Mouse (Mus musculus): ENCODE measurements around the gene Sf3b6. TPM values are rescaled to one million over a fixed set of nuclear protein-coding genes. Genes with fewer than 3 reads are reported as not detected.

Gene Sf3b6
- polyA plus RNA-seq, 1 experiment from 2014 or later: 282 TPM

- peak overlapping the region; percentile 7; the same call in 1 of the 2 replicates for H3K27ac ChIP-seq (ENCODE audit: low read depth)
- peak; percentile 76 for DNase-seq (ENCODE audit: low spot score)
- no peak for ATAC-seq (replicated peaks; ENCODE audit: low FRiP score, low TSS enrichment, low read depth)
These were observed 26.4 kb downstream of the Sf3b6 start for GRCm38 (mm10) chr12:4843741-4844140.

DNA sequence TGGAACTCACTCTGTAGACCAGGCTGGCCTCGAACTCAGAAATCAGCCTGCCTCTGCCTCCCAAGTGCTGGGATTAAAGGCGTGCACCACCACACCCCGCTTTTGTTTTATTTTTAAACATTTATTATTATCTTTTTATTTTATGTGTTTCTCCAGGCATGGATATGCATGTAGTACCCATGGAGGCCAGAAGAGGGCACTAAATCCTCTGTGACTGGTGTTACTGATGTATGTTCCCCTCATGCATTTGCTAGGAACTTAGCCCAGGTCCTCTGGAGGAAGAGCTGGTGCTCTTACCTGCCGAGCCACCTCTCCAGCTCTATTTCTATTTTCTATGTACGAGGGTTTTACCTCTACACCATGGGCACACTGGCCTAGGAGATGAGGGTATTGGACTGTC lies 38.8 kb downstream of the Sf3b6 start:
- no peak overlapping the region for H3K4me2 ChIP-seq (ENCODE audit: low read length)
- no peak for DNase-seq (ENCODE audit: low spot score)
- no peaks in the 10 kb centered on the region for H3K9me3 ChIP-seq (ENCODE audit: control insufficient read depth, low read length)
- H3K4me3 ChIP-seq (ENCODE audit: low read depth, low read length): no peak overlapping the region
- no peak for ATAC-seq (replicated peaks; ENCODE audit: low FRiP score, low TSS enrichment, low read depth)
- no peak overlapping the region for H3K27ac ChIP-seq (ENCODE audit: low read depth)
- no peak overlapping the region for H3K9ac ChIP-seq (ENCODE audit: low read length)
- peaks cover 21% of the 10 kb centered on the region for H3K36me3 ChIP-seq (ENCODE audit: control insufficient read depth, insufficient read depth, low read length)
- no peaks in the 10 kb centered on the region for H3K27me3 ChIP-seq (replicated peaks; ENCODE audit: control insufficient read depth, insufficient read depth, low read length)
- WGBS: 98% methylated on average over 5 of the region's 5 CpGs
- no peaks in the 10 kb centered on the region for H3K4me1 ChIP-seq (replicated peaks; ENCODE audit: control insufficient read depth, insufficient read depth, low read length)

More at GRCm38 (mm10) chr12:4843741-4844140, 26.4 kb downstream of the Sf3b6 start:
- Histone ChIP-seq H3K9ac (ENCODE audit: low read length) (peak overlapping the region; percentile 42), H3K9me3 (ENCODE audit: control insufficient read depth, low read length) (no peaks in the 10 kb centered on the region), H3K36me3 (ENCODE audit: control insufficient read depth, insufficient read depth, low read length) (no peaks in the 10 kb centered on the region), H3K27me3 (replicated peaks; ENCODE audit: control insufficient read depth, insufficient read depth, low read length) (0 out of 2 replicates have a peak, but pooled peaks cover 3% of the 10 kb centered on the region), H3K4me2 (ENCODE audit: low read length) (peak overlapping the region; percentile 72), H3K4me3 (ENCODE audit: low read depth, low read length) (peak overlapping the region; percentile 57), H3K4me1 (replicated peaks; ENCODE audit: control insufficient read depth, insufficient read depth, low read length) (peaks cover 9% of the 10 kb centered on the region)
- 0% methylated on average over 12 of the region's 12 CpGs for WGBS

DNA sequence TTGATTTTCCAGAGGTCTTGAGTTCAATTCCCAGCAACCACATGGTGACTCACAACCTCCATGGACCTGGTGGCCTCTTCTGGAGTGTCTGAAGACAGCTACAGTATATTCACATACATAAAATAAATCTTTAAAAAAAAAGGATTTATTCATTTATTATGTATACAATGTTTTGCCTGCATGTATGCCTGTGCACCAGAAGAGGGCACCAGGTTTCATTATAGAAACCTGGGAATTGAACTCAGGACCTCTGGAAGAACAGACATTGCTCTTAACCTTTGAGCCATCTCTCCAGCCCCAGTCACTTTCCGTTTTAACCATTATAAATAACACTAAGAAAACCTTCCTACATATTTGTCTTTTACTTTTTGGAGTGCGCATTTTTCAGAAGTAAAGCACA lies 39.5 kb downstream of the Sf3b6 start:
- Histone ChIP-seq H3K36me3 (ENCODE audit: control insufficient read depth, insufficient read depth, low read length) (peaks cover 14% of the 10 kb centered on the region), H3K27ac (ENCODE audit: low read depth) (no peak overlapping the region), H3K27me3 (replicated peaks; ENCODE audit: control insufficient read depth, insufficient read depth, low read length) (no peaks in the 10 kb centered on the region), H3K4me3 (ENCODE audit: low read depth, low read length) (no peak overlapping the region), H3K4me2 (ENCODE audit: low read length) (no peak overlapping the region), H3K4me1 (replicated peaks; ENCODE audit: control insufficient read depth, insufficient read depth, low read length) (no peaks in the 10 kb centered on the region), H3K9me3 (ENCODE audit: control insufficient read depth, low read length) (no peaks in the 10 kb centered on the region), H3K9ac (ENCODE audit: low read length) (no peak overlapping the region)
- ATAC-seq (replicated peaks; ENCODE audit: low FRiP score, low TSS enrichment, low read depth) (no peak), DNase-seq (ENCODE audit: low spot score) (no peak)
- 91% methylated on average over 2 of the region's 2 CpGs for WGBS

- DNase-seq (ENCODE audit: low spot score) (no peak), ATAC-seq (replicated peaks; ENCODE audit: low FRiP score, low TSS enrichment, low read depth) (no peak)
- no peak overlapping the region for H3K4me3 ChIP-seq (ENCODE audit: low read depth, low read length)
- peaks cover 9% of the 10 kb centered on the region for H3K4me1 ChIP-seq (replicated peaks; ENCODE audit: control insufficient read depth, insufficient read depth, low read length)
- WGBS: 53% methylated on average over 11 of the region's 11 CpGs
- H3K36me3 ChIP-seq (ENCODE audit: control insufficient read depth, insufficient read depth, low read length): peaks cover 14% of the 10 kb centered on the region
- no peak overlapping the region for H3K4me2 ChIP-seq (ENCODE audit: low read length)
- no peaks in the 10 kb centered on the region for H3K27me3 ChIP-seq (replicated peaks; ENCODE audit: control insufficient read depth, insufficient read depth, low read length)
- no peak overlapping the region for H3K9ac ChIP-seq (ENCODE audit: low read length)
- no peak overlapping the region for H3K27ac ChIP-seq (ENCODE audit: low read depth)
- H3K9me3 ChIP-seq (ENCODE audit: control insufficient read depth, low read length): no peaks in the 10 kb centered on the region
These were observed 42.0 kb downstream of the Sf3b6 start for GRCm38 (mm10) chr12:4859241-4859914.

- ATAC-seq (replicated peaks; ENCODE audit: low FRiP score, low TSS enrichment, low read depth) (no peak), DNase-seq (ENCODE audit: low spot score) (no peak)
- H3K4me1 ChIP-seq (replicated peaks; ENCODE audit: control insufficient read depth, insufficient read depth, low read length): peaks cover 12% of the 10 kb centered on the region
- no peak overlapping the region for H3K9ac ChIP-seq (ENCODE audit: low read length)
- no peak overlapping the region for H3K4me2 ChIP-seq (ENCODE audit: low read length)
- H3K36me3 ChIP-seq (ENCODE audit: control insufficient read depth, insufficient read depth, low read length): no peaks in the 10 kb centered on the region
- H3K27me3 ChIP-seq (replicated peaks; ENCODE audit: control insufficient read depth, insufficient read depth, low read length): no peaks in the 10 kb centered on the region
- WGBS: 89% methylated on average over 4 of the region's 4 CpGs
- H3K9me3 ChIP-seq (ENCODE audit: control insufficient read depth, low read length): no peaks in the 10 kb centered on the region
- no peak overlapping the region for H3K27ac ChIP-seq (ENCODE audit: low read depth)
- no peak overlapping the region for H3K4me3 ChIP-seq (ENCODE audit: low read depth, low read length)
These were observed 45.3 kb downstream of the Sf3b6 start for GRCm38 (mm10) chr12:4862672-4863071.

- H3K4me1 ChIP-seq (replicated peaks; ENCODE audit: control insufficient read depth, insufficient read depth, low read length): peaks cover 12% of the 10 kb centered on the region
- H3K9me3 ChIP-seq (ENCODE audit: control insufficient read depth, low read length): no peaks in the 10 kb centered on the region
- H3K36me3 ChIP-seq (ENCODE audit: control insufficient read depth, insufficient read depth, low read length): no peaks in the 10 kb centered on the region
- H3K4me2 ChIP-seq (ENCODE audit: low read length): no peak overlapping the region
- H3K4me3 ChIP-seq (ENCODE audit: low read depth, low read length): no peak overlapping the region
- DNase-seq (ENCODE audit: low spot score) (no peak), ATAC-seq (replicated peaks; ENCODE audit: low FRiP score, low TSS enrichment, low read depth) (peak; percentile 37; the same call in 1 of the 2 replicates)
- H3K27ac ChIP-seq (ENCODE audit: low read depth): peak overlapping the region; percentile 52; the same call in 1 of the 2 replicates
- no peaks in the 10 kb centered on the region for H3K27me3 ChIP-seq (replicated peaks; ENCODE audit: control insufficient read depth, insufficient read depth, low read length)
- no peak overlapping the region for H3K9ac ChIP-seq (ENCODE audit: low read length)
- 51% methylated on average over 4 of the region's 4 CpGs for WGBS
These were observed 46.5 kb downstream of the Sf3b6 start for GRCm38 (mm10) chr12:4863654-4864337.

- 56% methylated on average over 4 of the region's 4 CpGs for WGBS
- H3K27me3 ChIP-seq (replicated peaks; ENCODE audit: control insufficient read depth, insufficient read depth, low read length): no peaks in the 10 kb centered on the region
These were observed 47.0 kb downstream of the Sf3b6 start for GRCm38 (mm10) chr12:4864338-4864690.

GRCm38 (mm10) chr12:4868924-4869323 lies 51.6 kb downstream of the Sf3b6 start:
- Histone ChIP-seq H3K4me2 (ENCODE audit: low read length) (no peak overlapping the region), H3K4me3 (ENCODE audit: low read depth, low read length) (no peak overlapping the region), H3K36me3 (ENCODE audit: control insufficient read depth, insufficient read depth, low read length) (no peaks in the 10 kb centered on the region), H3K4me1 (replicated peaks; ENCODE audit: control insufficient read depth, insufficient read depth, low read length) (peaks cover 7% of the 10 kb centered on the region), H3K27me3 (replicated peaks; ENCODE audit: control insufficient read depth, insufficient read depth, low read length) (no peaks in the 10 kb centered on the region), H3K9ac (ENCODE audit: low read length) (no peak overlapping the region), H3K9me3 (ENCODE audit: control insufficient read depth, low read length) (no peaks in the 10 kb centered on the region), H3K27ac (ENCODE audit: low read depth) (no peak overlapping the region)
- 80% methylated on average over 8 of the region's 8 CpGs for WGBS
- ATAC-seq (replicated peaks; ENCODE audit: low FRiP score, low TSS enrichment, low read depth): no peak
- no peak for DNase-seq (ENCODE audit: low spot score)

More at GRCm38 (mm10) chr12:4864338-4864690, 47.0 kb downstream of the Sf3b6 start:
- DNase-seq (ENCODE audit: low spot score) (no peak), ATAC-seq (replicated peaks; ENCODE audit: low FRiP score, low TSS enrichment, low read depth) (no peak)
- Histone ChIP-seq H3K36me3 (ENCODE audit: control insufficient read depth, insufficient read depth, low read length) (no peaks in the 10 kb centered on the region), H3K9ac (ENCODE audit: low read length) (no peak overlapping the region), H3K27ac (ENCODE audit: low read depth) (peak overlapping the region; percentile 52), H3K4me1 (replicated peaks; ENCODE audit: control insufficient read depth, insufficient read depth, low read length) (peaks cover 12% of the 10 kb centered on the region), H3K4me3 (ENCODE audit: low read depth, low read length) (no peak overlapping the region), H3K9me3 (ENCODE audit: control insufficient read depth, low read length) (no peaks in the 10 kb centered on the region), H3K4me2 (ENCODE audit: low read length) (no peak overlapping the region)
